Mouse (Mus musculus) layer of hippocampus, adult 18-20 months (tissue): ENCODE measurements around the gene Ccdc62. TPM values are rescaled to one million over a fixed set of nuclear protein-coding genes. Genes with fewer than 3 reads are reported as not detected.
A peak's percentile ranks its signal among the peaks of the same experiment; 100 is the strongest.

ENCODE experiments used
- DNase-seq, 2 experiments: peaks; one replicate each; pipeline ENCODE4 v3.0.0; 2022; ENCODE audit warnings: low spot score in 2 of 2
- long read RNA-seq: library from polyadenylated mRNA; stranded (forward); transcript quantifications from one replicate; pipeline ENCODE4 v2.0.0, GENCODE M21; 2021
- total RNA-seq, 2 experiments: library from RNA; stranded (reverse); gene quantifications; 2 replicates each; pipeline ENCODE4 v1.2.3; 2021

Ccdc62 gene
- total RNA-seq, result 1 to 10 TPM; 1.3 to 2.4 TPM
- long read RNA-seq, partial matches to known transcripts, result 0 of 2 reads
- long read RNA-seq, other reads (novel, unspliced or antisense), result 2 of 2 reads

- DNase-seq, result peak; percentile 88 to 95
Measured at GRCm38 (mm10) chr5:123930508-123930989, at the start of gene Ccdc62. Gene Ccdc62 (plus strand): TSS chr5:123930679.

GRCm38 (mm10) chr5:123880778-123881177 lies 49.7 kb upstream of the Ccdc62 start:
- no peak for DNase-seq

- DNase-seq, result no peak
Measured at GRCm38 (mm10) chr5:123883891-123884290, 46.6 kb upstream of the Ccdc62 start.

GRCm38 (mm10) chr5:123884332-123884731 lies 46.1 kb upstream of the Ccdc62 start:
- no peak for DNase-seq

GRCm38 (mm10) chr5:123886365-123886764 lies 44.1 kb upstream of the Ccdc62 start:
- DNase-seq, result no peak

- DNase-seq, result no peak
Measured at GRCm38 (mm10) chr5:123890312-123890711, 40.2 kb upstream of the Ccdc62 start.

- DNase-seq, result no peak
Measured at GRCm38 (mm10) chr5:123890987-123891386, 39.5 kb upstream of the Ccdc62 start.

GRCm38 (mm10) chr5:123891669-123892068 lies 38.8 kb upstream of the Ccdc62 start:
- DNase-seq, result peak; percentile 19 to 70

- no peak for DNase-seq
Measured at GRCm38 (mm10) chr5:123893520-123893919, 37.0 kb upstream of the Ccdc62 start.

- DNase-seq, result no peak
Measured at GRCm38 (mm10) chr5:123896395-123896794, 34.1 kb upstream of the Ccdc62 start.

GRCm38 (mm10) chr5:123897352-123897751 lies 33.1 kb upstream of the Ccdc62 start:
- DNase-seq, result no peak

GRCm38 (mm10) chr5:123904059-123904672 lies 26.3 kb upstream of the Ccdc62 start:
- DNase-seq, result no peak

- DNase-seq, result no peak
Measured at GRCm38 (mm10) chr5:123906146-123906975, 24.1 kb upstream of the Ccdc62 start.

GRCm38 (mm10) chr5:123906976-123907630 lies 23.4 kb upstream of the Ccdc62 start, which contains the start of gene Denr:
Gene Denr (plus strand): TSS chr5:123907175.
- DNase-seq, result peak; percentile 98 to 99

- no peak for DNase-seq
Measured at GRCm38 (mm10) chr5:123907631-123907977, 22.9 kb upstream of the Ccdc62 start.

GRCm38 (mm10) chr5:123914852-123915251 lies 15.6 kb upstream of the Ccdc62 start:
- DNase-seq, result no peak

- DNase-seq, result no peak
Measured at GRCm38 (mm10) chr5:123922112-123922511, 8.4 kb upstream of the Ccdc62 start.

- DNase-seq, result no peak
Measured at GRCm38 (mm10) chr5:123927118-123927517, 3.4 kb upstream of the Ccdc62 start, which contains the start of gene Gm43518. Gene Gm43518 (plus strand): TSS chr5:123927418.

GRCm38 (mm10) chr5:123931131-123931530 lies 652 bp downstream of the Ccdc62 start:
- no peak for DNase-seq

- no peak for DNase-seq
Measured at GRCm38 (mm10) chr5:123932927-123933326, 2.4 kb downstream of the Ccdc62 start.

- DNase-seq, result no peak
Measured at GRCm38 (mm10) chr5:123933556-123933955, 3.1 kb downstream of the Ccdc62 start.
